Mouse (Mus musculus) kidney, embryonic 16.5 days (tissue): ENCODE measurements around the gene Mapk12. TPM values are rescaled to one million over a fixed set of nuclear protein-coding genes. Genes with fewer than 3 reads are reported as not detected.

Experiments
- ATAC-seq: fragments of 200-750 bp; cut with Nextera tagmentation; 2 replicates; pipeline ENCODE4 v1.8.0; 2017; ENCODE audit warnings: moderate TSS enrichment; ENCODE audit not compliant: low FRiP score, low TSS enrichment
- H3K27ac ChIP-seq: fragments of 300-500 bp; sonication (generic); 2 replicates; pipeline ENCODE4 v1.5.1; 2014; ENCODE audit warnings: low read length
- H3K27me3 ChIP-seq: fragments of 300-500 bp; sonication (generic); 2 replicates; pipeline ENCODE4 v1.6.1; 2014; ENCODE audit warnings: low read length, control low read depth, mixed read lengths; ENCODE audit not compliant: insufficient read depth
- H3K36me3 ChIP-seq: fragments of 300-500 bp; sonication (generic); 2 replicates; pipeline ENCODE4 v1.6.1; 2014; ENCODE audit warnings: low read length, control low read depth, mixed read lengths; ENCODE audit not compliant: insufficient read depth
- H3K4me1 ChIP-seq: fragments of 300-500 bp; sonication (generic); 2 replicates; pipeline ENCODE4 v1.6.1; 2014; ENCODE audit warnings: low read length, control low read depth, mixed read lengths; ENCODE audit not compliant: insufficient read depth
- H3K4me2 ChIP-seq: fragments of 300-500 bp; sonication (generic); replicated peaks from 2 replicates; pipeline ENCODE4 v1.6.1; 2014; ENCODE audit warnings: low read depth, low read length
- H3K4me3 ChIP-seq: fragments of 300-500 bp; sonication (generic); 2 replicates; pipeline ENCODE4 v1.5.1; 2014; ENCODE audit warnings: mild to moderate bottlenecking, low read length
- H3K9ac ChIP-seq: fragments of 300-500 bp; sonication (generic); replicated peaks from 2 replicates; pipeline ENCODE4 v1.6.1; 2014; ENCODE audit warnings: low read length
- H3K9me3 ChIP-seq: fragments of 300-500 bp; sonication (generic); 2 replicates; pipeline ENCODE4 v1.6.1; 2016; ENCODE audit warnings: low read length, control low read depth
- WGBS: fragments of 180-500 bp; shearing (Covaris S2); extraction: QIAGEN DNeasy Blood & Tissue Kit; methylation state at CpG from one replicate; pipeline ENCODE4 v1.1.7; 2014; 5-methylcytosine and 5-hydroxymethylcytosine counted together
- microRNA-seq: library from miRNA; unstranded; fragments of <30 nt; microRNA quantifications from one replicate; pipeline ENCODE4, GENCODE M21; 2016
- polyA plus RNA-seq: library from polyadenylated mRNA; unstranded; fragments of >200 nt; fragmentation: Nextera tagmentation; extraction: Ambion mirVana; gene quantifications from 2 replicates; pipeline ENCODE4 v1.2.1, GENCODE M21; 2015

Mapk12 gene
- polyA plus RNA-seq, 1 experiment from 2014 or later = 16.2 TPM

- H3K27me3 ChIP-seq = no peaks in the 10 kb centered on the region
- peaks cover 36% of the 10 kb centered on the region for H3K36me3 ChIP-seq
- H3K27ac ChIP-seq = peak overlapping the region; percentile 87
- peak; percentile 66 for ATAC-seq
- peak overlapping the region; percentile 97 for H3K4me2 ChIP-seq
- no peaks in the 10 kb centered on the region for H3K9me3 ChIP-seq
- H3K4me3 ChIP-seq = peak overlapping the region; percentile 78
- peaks cover 19% of the 10 kb centered on the region for H3K4me1 ChIP-seq
- peak overlapping the region; percentile 92 for H3K9ac ChIP-seq
- WGBS = 3% methylated on average over 61 of the region's 68 CpGs
Observed at GRCm38 (mm10) chr15:89089248-89090051, 51.1 kb downstream of the Mapk12 start.

GRCm38 (mm10) chr15:89088607-89089247 lies 51.8 kb downstream of the Mapk12 start, which contains the start of gene Selenoo:
Gene Selenoo, plus strand, starts transcription at chr15:89089084.
- peak; percentile 95 for ATAC-seq
- Histone ChIP-seq H3K9ac (peak within 1 kb of the TSS; percentile 92), H3K27me3 (no peaks in the 10 kb centered on the region), H3K4me2 (peak within 1 kb of the TSS; percentile 97), H3K4me1 (peaks cover 19% of the 10 kb centered on the region), H3K4me3 (peak within 1 kb of the TSS; percentile 78), H3K9me3 (no peaks in the 10 kb centered on the region), H3K36me3 (peaks cover 35% of the 10 kb centered on the region), H3K27ac (peak within 1 kb of the TSS; percentile 87)
- 2% methylated on average over 32 of the region's 38 CpGs for WGBS

GRCm38 (mm10) chr15:89084826-89085225 lies 55.7 kb downstream of the Mapk12 start:
- H3K4me3 ChIP-seq = no peak overlapping the region
- no peaks in the 10 kb centered on the region for H3K9me3 ChIP-seq
- peaks cover 39% of the 10 kb centered on the region for H3K36me3 ChIP-seq
- WGBS = 88% methylated on average over 2 of the region's 2 CpGs
- ATAC-seq = no peak
- H3K4me2 ChIP-seq = no peak overlapping the region
- H3K4me1 ChIP-seq = peaks cover 9% of the 10 kb centered on the region
- no peak overlapping the region for H3K27ac ChIP-seq
- H3K27me3 ChIP-seq = no peaks in the 10 kb centered on the region
- H3K9ac ChIP-seq = no peak overlapping the region

GRCm38 (mm10) chr15:89083906-89084305 lies 56.6 kb downstream of the Mapk12 start:
- no peak overlapping the region for H3K4me2 ChIP-seq
- ATAC-seq = no peak
- peaks cover 5% of the 10 kb centered on the region; the same call in 1 of the 2 replicates for H3K4me1 ChIP-seq
- H3K4me3 ChIP-seq = no peak overlapping the region
- H3K36me3 ChIP-seq = peaks cover 39% of the 10 kb centered on the region
- no peaks in the 10 kb centered on the region for H3K9me3 ChIP-seq
- H3K9ac ChIP-seq = no peak overlapping the region
- WGBS = 93% methylated on average over 1 of the region's 1 CpGs
- no peaks in the 10 kb centered on the region for H3K27me3 ChIP-seq
- H3K27ac ChIP-seq = no peak overlapping the region

Small RNAs within 50 kb of the gene (microRNA-seq; reads per million reads assigned to microRNA genes)
- gene Mir6958 (0.95 reads per million), gene Mir7118 (not detected)

Other genes starting within 250 kb of the Mapk12 start
- not detected in 2 replicates for gene Ttll8, start 186.3 kb downstream of the Mapk12 start, polyA plus RNA-seq
- 0.06 TPM in 1 of 2 replicates, not detected in the other for gene Mlc1, start 161.7 kb downstream of the Mapk12 start, polyA plus RNA-seq
- 0.31 TPM in 1 of 2 replicates, not detected in the other for gene Mov10l1, start 157.8 kb downstream of the Mapk12 start, polyA plus RNA-seq
- gene Panx2, start 81.0 kb downstream of the Mapk12 start, polyA plus RNA-seq = 0.04 and 0.23 TPM in 2 replicates
- 53.8 and 60.3 TPM in 2 replicates for gene Trabd, start 65.6 kb downstream of the Mapk12 start, polyA plus RNA-seq
- gene Selenoo, start 51.6 kb downstream of the Mapk12 start, polyA plus RNA-seq = 19.7 and 19.8 TPM in 2 replicates
- 14.7 and 17.8 TPM in 2 replicates for gene Tubgcp6, start 17.6 kb downstream of the Mapk12 start, polyA plus RNA-seq
- gene Hdac10, start 12.0 kb downstream of the Mapk12 start, polyA plus RNA-seq = 23.4 and 25.8 TPM in 2 replicates
- 16.0 and 16.4 TPM in 2 replicates for gene Mapk11, start 8.9 kb upstream of the Mapk12 start, polyA plus RNA-seq
- 184 and 188 TPM in 2 replicates for gene Plxnb2, start 40.1 kb upstream of the Mapk12 start, polyA plus RNA-seq
- gene Dennd6b, start 55.8 kb upstream of the Mapk12 start, polyA plus RNA-seq = 20.4 and 21.9 TPM in 2 replicates
- gene Ppp6r2, start 70.8 kb upstream of the Mapk12 start, polyA plus RNA-seq = 24.0 and 26.7 TPM in 2 replicates
- gene Sbf1, start 174.6 kb upstream of the Mapk12 start, polyA plus RNA-seq = 49.3 and 52.0 TPM in 2 replicates
- 0.98 and 1.5 TPM in 2 replicates for gene Adm2, start 182.0 kb upstream of the Mapk12 start, polyA plus RNA-seq
- 17.0 and 28.6 TPM in 2 replicates for gene Miox, start 193.7 kb upstream of the Mapk12 start, polyA plus RNA-seq
- 68.3 and 79.0 TPM in 2 replicates for gene Lmf2, start 215.0 kb upstream of the Mapk12 start, polyA plus RNA-seq
- gene Ncaph2, start 215.0 kb upstream of the Mapk12 start, polyA plus RNA-seq = 165 and 175 TPM in 2 replicates
- gene Sco2, start 233.1 kb upstream of the Mapk12 start, polyA plus RNA-seq = 9.7 and 11.8 TPM in 2 replicates
- 0.94 and 1.9 TPM in 2 replicates for gene Tymp, start 236.3 kb upstream of the Mapk12 start, polyA plus RNA-seq
- 1.1 and 1.6 TPM in 2 replicates for gene Odf3b, start 238.6 kb upstream of the Mapk12 start, polyA plus RNA-seq
- 0.04 TPM in 1 of 2 replicates, not detected in the other for gene Klhdc7b, start 244.2 kb upstream of the Mapk12 start, polyA plus RNA-seq